Mouse (Mus musculus) lung, postnatal 0 days (tissue): ENCODE measurements at regions not wholly inside any gene's neighbourhood (a gene's known extent, or its start where the extent isn't known, plus 50 kb on each side); places are given as distances from the start of the nearest gene placed in this dataset.

Experiments
- ATAC-seq: fragments of 200-750 bp; cut with Nextera tagmentation; 2 replicates; pipeline ENCODE4 v1.8.0; 2017; ENCODE audit warnings: moderate library complexity
- DNase-seq: peaks from one replicate; pipeline ENCODE4 v3.0.0-alpha.2; 2016; ENCODE audit warnings: low spot score
- H3K27ac ChIP-seq: fragments of 300-500 bp; sonication (generic); 2 replicates; pipeline ENCODE4 v1.5.1; 2014; ENCODE audit warnings: antibody characterized with exemption, mild to moderate bottlenecking, low read length, mixed read lengths
- H3K27me3 ChIP-seq: fragments of 300-500 bp; sonication (generic); replicated peaks from 2 replicates; pipeline ENCODE4 v1.6.1; 2014; ENCODE audit warnings: low read length, mixed read lengths; ENCODE audit not compliant: insufficient read depth
- H3K36me3 ChIP-seq: fragments of 300-500 bp; sonication (generic); 2 replicates; pipeline ENCODE4 v1.6.1; 2014; ENCODE audit warnings: low read length, mixed read lengths; ENCODE audit not compliant: insufficient read depth
- H3K4me1 ChIP-seq: fragments of 300-500 bp; sonication (generic); 2 replicates; pipeline ENCODE4 v1.6.1; 2014; ENCODE audit warnings: antibody characterized with exemption, low read depth, low read length, mixed read lengths; ENCODE audit not compliant: insufficient read depth
- H3K4me2 ChIP-seq: fragments of 300-500 bp; sonication (generic); replicated peaks from 2 replicates; pipeline ENCODE4 v1.6.1; 2014; ENCODE audit warnings: low read depth, mild to moderate bottlenecking, low read length, moderate library complexity, mixed read lengths
- H3K4me3 ChIP-seq: fragments of 300-500 bp; sonication (generic); 2 replicates; pipeline ENCODE4 v1.5.1; 2014; ENCODE audit warnings: low read depth, low read length
- H3K9ac ChIP-seq: fragments of 300-500 bp; sonication (generic); replicated peaks from 2 replicates; pipeline ENCODE4 v1.6.1; 2014; ENCODE audit warnings: low read depth, mild to moderate bottlenecking
- H3K9me3 ChIP-seq: fragments of 300-500 bp; sonication (generic); 2 replicates; pipeline ENCODE4 v1.6.1; 2016; ENCODE audit warnings: low read length, mixed read lengths
- CTCF ChIP-seq: IDR thresholded peaks from 2 replicates; pipeline ENCODE4 v1.5.1; 2016; ENCODE audit warnings: antibody characterized with exemption, mild to moderate bottlenecking
- EP300 ChIP-seq: IDR thresholded peaks from 2 replicates; pipeline ENCODE4 v1.6.1; 2016; ENCODE audit warnings: antibody characterized with exemption, mild to moderate bottlenecking, control low read depth
- WGBS: fragments of 180-500 bp; shearing (Covaris S2); extraction: QIAGEN DNeasy Blood & Tissue Kit; methylation state at CpG from one replicate; pipeline ENCODE4 v1.1.7; 2014; 5-methylcytosine and 5-hydroxymethylcytosine counted together

DNA sequence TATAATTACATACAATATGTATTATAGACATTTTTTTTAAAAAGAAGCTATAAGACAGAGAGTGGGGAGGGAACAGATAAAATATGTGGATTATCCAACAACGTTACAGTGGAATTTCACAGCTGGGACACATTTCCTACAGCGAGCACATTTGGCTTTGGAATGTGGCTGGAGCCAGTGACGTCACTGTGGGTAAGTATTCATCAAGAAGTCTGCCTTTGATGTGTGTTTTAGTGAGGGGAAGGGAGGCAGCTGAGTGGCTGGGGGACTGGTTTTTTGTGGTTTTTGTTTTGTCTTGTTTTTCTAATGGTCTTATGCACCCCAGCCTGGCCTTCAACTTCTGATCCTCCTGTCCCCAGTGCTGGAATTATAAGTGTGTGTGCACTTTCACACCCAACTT is 1161.2 kb upstream of the Gulo start:
- 7% methylated on average over 3 of the region's 3 CpGs for WGBS

DNA sequence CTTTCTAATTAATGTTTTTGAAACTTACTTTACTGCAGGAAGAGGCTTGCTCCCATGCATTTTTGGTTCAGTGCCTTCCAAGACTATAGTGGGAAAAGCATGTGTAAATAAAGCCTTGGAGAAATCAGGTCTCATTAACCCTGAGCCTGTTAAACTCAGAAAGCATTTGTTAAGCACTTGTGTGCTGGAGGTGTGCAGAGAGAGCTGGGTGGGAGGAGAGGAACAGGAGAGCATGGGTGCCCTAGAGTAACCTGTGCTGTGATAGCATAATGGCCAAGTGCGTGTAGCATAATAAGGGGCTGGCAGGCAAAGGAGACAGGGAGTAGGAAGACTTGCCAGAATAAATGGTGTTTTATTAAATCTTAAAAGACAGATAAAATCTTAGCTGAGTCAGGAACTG is 1160.2 kb upstream of the Gulo start:
- Histone ChIP-seq H3K4me1 (0 out of 2 replicates have a peak, but pooled peaks cover 2% of the 10 kb centered on the region), H3K36me3 (no peaks in the 10 kb centered on the region), H3K27me3 (no peaks in the 10 kb centered on the region), H3K9me3 (no peaks in the 10 kb centered on the region), H3K27ac (no peak overlapping the region), H3K4me3 (no peak overlapping the region), H3K4me2 (no peak overlapping the region), H3K9ac (no peak overlapping the region)
- no peak for DNase-seq
- 37% methylated on average over 1 of the region's 1 CpGs for WGBS
- TF ChIP-seq CTCF: no peak
- TF ChIP-seq EP300: no peak
- no peak for ATAC-seq

More for the DNA sequence above, 1161.2 kb upstream of the Gulo start:
- DNase-seq (peak; percentile 79), ATAC-seq (peak; percentile 79)
- 0 out of 2 replicates have a peak, but pooled peaks have one; percentile 23 for TF ChIP-seq EP300
- no peak for TF ChIP-seq CTCF
- no peaks in the 10 kb centered on the region for H3K36me3 ChIP-seq
- H3K27me3 ChIP-seq: no peaks in the 10 kb centered on the region
- no peak overlapping the region for H3K4me3 ChIP-seq
- H3K9me3 ChIP-seq: no peaks in the 10 kb centered on the region
- no peak overlapping the region for H3K4me2 ChIP-seq
- H3K27ac ChIP-seq: no peak overlapping the region
- H3K9ac ChIP-seq: no peak overlapping the region
- H3K4me1 ChIP-seq: 0 out of 2 replicates have a peak, but pooled peaks cover 2% of the 10 kb centered on the region

DNA sequence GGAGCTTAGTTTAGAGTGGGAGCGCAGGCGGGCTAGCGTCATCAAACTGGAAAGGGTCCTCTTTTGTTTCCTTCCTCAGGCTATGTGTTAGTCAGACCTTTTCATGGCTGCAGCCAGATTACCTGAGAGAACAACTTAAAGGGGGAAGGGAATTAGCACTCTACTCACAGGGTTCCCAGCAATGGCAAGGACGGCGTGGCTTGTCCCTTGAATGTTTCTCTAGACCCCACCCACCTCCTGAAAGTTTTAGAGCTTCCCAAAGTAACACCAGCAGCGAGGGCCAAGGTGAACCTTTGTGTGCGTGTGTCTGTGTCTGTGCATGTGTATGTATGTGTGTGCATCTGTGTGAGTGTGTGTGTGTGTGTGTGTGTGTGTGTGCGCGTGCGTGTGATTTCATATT is 1151.0 kb upstream of the Gulo start:
- ATAC-seq (no peak), DNase-seq (no peak)
- Histone ChIP-seq H3K27me3 (no peaks in the 10 kb centered on the region), H3K4me1 (peaks cover 4% of the 10 kb centered on the region; the same call in 1 of the 2 replicates), H3K9me3 (no peaks in the 10 kb centered on the region), H3K4me3 (no peak overlapping the region), H3K27ac (no peak overlapping the region), H3K36me3 (no peaks in the 10 kb centered on the region), H3K9ac (no peak overlapping the region), H3K4me2 (no peak overlapping the region)
- 78% methylated on average over 10 of the region's 10 CpGs for WGBS
- TF ChIP-seq CTCF (no peak), EP300 (no peak)

DNA sequence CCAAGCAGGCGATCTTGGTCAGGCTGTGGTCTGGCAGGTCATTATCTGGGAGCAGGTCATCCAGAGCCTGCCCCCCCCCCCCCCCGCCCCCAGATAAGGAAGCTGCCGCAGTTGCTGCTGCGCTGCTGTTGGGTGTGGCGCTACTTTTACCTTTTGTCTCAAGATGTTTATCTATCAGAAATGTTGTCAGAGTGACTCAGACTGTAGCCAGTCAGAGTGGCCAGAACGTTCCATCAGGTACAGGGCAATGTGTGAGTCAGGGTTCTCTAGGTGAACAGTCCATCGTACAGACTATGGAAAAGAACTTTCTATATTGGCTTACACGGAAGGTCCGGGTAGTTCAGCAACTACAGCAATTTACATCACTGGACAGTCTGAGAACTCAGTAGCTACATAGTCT is 1149.9 kb upstream of the Gulo start:
- no peaks in the 10 kb centered on the region for H3K36me3 ChIP-seq
- ATAC-seq: peak; percentile 80
- H3K9me3 ChIP-seq: no peaks in the 10 kb centered on the region
- DNase-seq: peak; percentile 77
- H3K4me3 ChIP-seq: no peak overlapping the region
- no peak overlapping the region for H3K9ac ChIP-seq
- H3K4me1 ChIP-seq: peaks cover 4% of the 10 kb centered on the region; the same call in 1 of the 2 replicates
- H3K4me2 ChIP-seq: no peak overlapping the region
- WGBS: 45% methylated on average over 9 of the region's 9 CpGs
- no peak overlapping the region for H3K27ac ChIP-seq
- H3K27me3 ChIP-seq: no peaks in the 10 kb centered on the region
- TF ChIP-seq CTCF (no peak), EP300 (peak; percentile 61; the same call in 1 of the 2 replicates)

DNA sequence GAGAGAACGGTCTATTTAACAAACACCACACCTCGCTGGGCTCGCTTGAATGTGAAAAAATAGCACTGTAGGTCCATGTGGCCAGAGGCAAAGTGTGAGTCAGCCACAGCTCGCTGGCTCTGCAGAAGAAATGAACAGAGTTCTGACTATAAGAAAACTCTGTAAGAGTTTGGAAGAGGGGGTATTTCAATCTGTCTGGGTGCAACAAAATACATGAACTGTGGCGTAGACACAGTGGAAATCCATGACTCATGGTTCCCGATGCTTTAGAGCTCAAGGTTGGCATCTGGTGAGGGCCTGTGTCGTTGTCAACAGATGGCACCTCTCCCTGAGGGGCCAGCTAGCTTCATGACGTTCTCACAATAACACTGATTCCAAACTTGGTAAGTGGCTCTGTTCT is 1147.4 kb upstream of the Gulo start:
- 76% methylated on average over 8 of the region's 8 CpGs for WGBS
- H3K4me1 ChIP-seq: peaks cover 4% of the 10 kb centered on the region; the same call in 1 of the 2 replicates
- ATAC-seq: no peak
- H3K4me3 ChIP-seq: no peak overlapping the region
- H3K27me3 ChIP-seq: no peaks in the 10 kb centered on the region
- H3K9me3 ChIP-seq: no peaks in the 10 kb centered on the region
- no peak for DNase-seq
- H3K36me3 ChIP-seq: no peaks in the 10 kb centered on the region
- no peak overlapping the region for H3K4me2 ChIP-seq
- no peak overlapping the region for H3K9ac ChIP-seq
- no peak overlapping the region for H3K27ac ChIP-seq
- no peak for TF ChIP-seq EP300
- TF ChIP-seq CTCF: no peak

DNA sequence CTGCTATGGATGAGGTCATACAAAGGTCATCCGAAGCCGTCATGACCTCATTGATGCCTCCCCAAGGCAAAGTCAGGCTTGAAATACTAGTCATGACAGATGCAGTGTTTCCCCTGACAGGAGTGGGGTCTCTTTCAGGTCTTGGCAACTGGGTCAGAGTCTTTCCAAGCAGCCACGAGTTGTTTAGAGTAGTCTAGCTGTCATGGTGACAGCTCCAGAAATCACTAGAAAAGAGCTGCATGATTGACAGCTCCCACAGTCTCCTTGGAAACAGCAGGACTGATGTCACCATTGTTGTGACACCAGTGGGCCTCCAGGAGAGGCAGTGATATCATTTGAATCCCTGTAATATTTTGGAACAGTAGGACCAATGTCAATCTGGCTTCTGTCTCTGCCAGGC is 1144.6 kb upstream of the Gulo start:
- Histone ChIP-seq H3K4me3 (no peak overlapping the region), H3K36me3 (no peaks in the 10 kb centered on the region), H3K27me3 (no peaks in the 10 kb centered on the region), H3K27ac (no peak overlapping the region), H3K9me3 (no peaks in the 10 kb centered on the region), H3K9ac (no peak overlapping the region), H3K4me2 (no peak overlapping the region), H3K4me1 (no peaks in the 10 kb centered on the region)
- ATAC-seq (peak; percentile 73), DNase-seq (peak; percentile 54)
- TF ChIP-seq EP300: no peak
- no peak for TF ChIP-seq CTCF
- 37% methylated on average over 3 of the region's 3 CpGs for WGBS

DNA sequence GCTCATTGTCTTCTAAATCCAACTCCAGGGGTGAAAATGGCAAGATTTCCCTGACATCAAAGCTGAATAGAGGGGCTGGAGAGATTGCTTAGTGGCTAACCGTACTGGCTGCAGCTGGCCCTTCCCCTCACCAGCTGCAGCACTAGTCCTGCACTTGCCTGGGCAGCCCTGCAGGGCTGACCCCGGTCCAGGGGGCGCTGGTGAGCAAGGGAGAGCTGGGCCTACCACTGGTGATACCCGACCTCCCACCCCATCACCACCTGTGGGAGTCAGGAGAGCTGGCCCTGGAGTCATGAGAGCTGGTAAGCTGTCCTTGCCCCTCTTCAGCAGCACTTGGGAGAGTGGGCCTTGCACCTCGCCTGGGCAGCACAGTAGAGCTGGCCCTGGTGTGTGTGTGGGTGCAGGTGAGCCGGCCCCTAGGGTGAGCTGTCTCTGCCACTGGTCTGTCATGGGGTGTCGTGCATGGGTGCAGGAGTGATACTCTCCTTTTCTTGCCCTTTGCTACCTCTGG is 1141.0 kb upstream of the Gulo start:
- no peak for ATAC-seq
- Histone ChIP-seq H3K9me3 (no peaks in the 10 kb centered on the region), H3K4me2 (no peak overlapping the region), H3K27ac (no peak overlapping the region), H3K27me3 (no peaks in the 10 kb centered on the region), H3K36me3 (no peaks in the 10 kb centered on the region), H3K4me1 (no peaks in the 10 kb centered on the region), H3K4me3 (no peak overlapping the region), H3K9ac (no peak overlapping the region)
- TF ChIP-seq CTCF (peak; percentile 64), EP300 (no peak)
- DNase-seq: no peak
- WGBS: 51% methylated on average over 7 of the region's 7 CpGs
